Mouse (Mus musculus) heart, embryonic 12.5 days (tissue): ENCODE data around the gene Ano9. TPM values are rescaled to one million over a fixed set of nuclear protein-coding genes. Genes with fewer than 3 reads are reported as not detected.
A peak's percentile ranks its signal among the peaks of the same experiment; 100 is the strongest.

ENCODE experiments used
- ATAC-seq: fragments of 200-750 bp; cut with Nextera tagmentation; 2 replicates; pipeline ENCODE4 v1.8.0; 2017; ENCODE audit warnings: moderate TSS enrichment, moderate library complexity; ENCODE audit not compliant: insufficient number of reproducible peaks, low FRiP score
- H3K27ac ChIP-seq: fragments of 300-500 bp; sonication (generic); 2 replicates; pipeline ENCODE4 v1.5.1; 2016; ENCODE audit warnings: mild to moderate bottlenecking, moderate library complexity; ENCODE audit not compliant: poor library complexity, severe bottlenecking
- H3K27me3 ChIP-seq: fragments of 300-500 bp; sonication (generic); replicated peaks from 2 replicates; pipeline ENCODE4 v1.6.1; 2016; ENCODE audit warnings: mild to moderate bottlenecking, moderate library complexity
- H3K36me3 ChIP-seq: fragments of 300-500 bp; sonication (generic); 2 replicates; pipeline ENCODE4 v1.6.1; 2016; ENCODE audit warnings: mild to moderate bottlenecking, moderate library complexity
- H3K4me1 ChIP-seq: fragments of 300-500 bp; sonication (generic); replicated peaks from 2 replicates; pipeline ENCODE4 v1.6.1; 2016; ENCODE audit warnings: mild to moderate bottlenecking
- H3K4me2 ChIP-seq: fragments of 300-500 bp; sonication (generic); 2 replicates; pipeline ENCODE4 v1.6.1; 2016; ENCODE audit warnings: mild to moderate bottlenecking, moderate library complexity
- H3K4me3 ChIP-seq: fragments of 300-500 bp; sonication (generic); 2 replicates; pipeline ENCODE4 v1.5.1; 2016; ENCODE audit warnings: mild to moderate bottlenecking
- H3K9ac ChIP-seq: fragments of 300-500 bp; sonication (generic); 2 replicates; pipeline ENCODE4 v1.6.1; 2016; ENCODE audit warnings: mild to moderate bottlenecking, moderate library complexity
- H3K9me3 ChIP-seq: fragments of 300-500 bp; sonication (generic); replicated peaks from 2 replicates; pipeline ENCODE4 v1.6.1; 2016; ENCODE audit warnings: mild to moderate bottlenecking, moderate library complexity
- WGBS: fragments of 180-500 bp; shearing (Covaris S2); methylation state at CpG from one replicate; pipeline ENCODE4 v1.1.7; 2016; 5-methylcytosine and 5-hydroxymethylcytosine counted together
- polyA plus RNA-seq: library from polyadenylated mRNA; unstranded; fragments of >200 nt; fragmentation: Nextera tagmentation; extraction: Ambion mirVana; gene quantifications from 2 replicates; pipeline ENCODE4 v1.2.1, GENCODE M21; 2016

The Ano9 gene
- polyA plus RNA-seq, 1 experiment from 2014 or later: 0.09 TPM

DNA sequence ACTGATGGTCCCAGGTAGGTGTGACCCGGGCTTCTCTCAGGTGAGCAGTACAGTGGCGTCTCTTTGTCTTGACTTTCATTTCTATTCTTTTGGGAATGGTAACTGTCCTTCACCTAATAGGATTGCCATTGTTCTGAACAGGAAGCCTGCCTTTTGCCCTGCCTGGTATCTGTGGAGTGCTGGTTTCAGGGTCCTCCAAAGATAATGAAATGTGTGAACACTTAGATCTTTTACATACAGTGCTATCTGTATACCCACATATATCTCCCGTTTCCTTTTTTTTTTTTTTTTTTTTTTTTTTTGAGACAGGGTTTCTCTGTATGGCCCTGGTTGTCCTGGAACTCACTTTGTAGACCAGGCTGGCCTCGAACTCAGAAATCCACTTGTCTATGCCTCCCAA is 23.7 kb upstream of the Ano9 start:
- 78% methylated on average over 4 of the region's 4 CpGs for WGBS
- no peak for ATAC-seq
- Histone ChIP-seq H3K4me2 (no peak overlapping the region), H3K27ac (no peak overlapping the region), H3K27me3 (no peaks in the 10 kb centered on the region), H3K4me3 (no peak overlapping the region), H3K4me1 (0 out of 2 replicates have a peak, but pooled peaks cover 12% of the 10 kb centered on the region), H3K36me3 (peaks cover 64% of the 10 kb centered on the region), H3K9me3 (no peaks in the 10 kb centered on the region), H3K9ac (no peak overlapping the region)

DNA sequence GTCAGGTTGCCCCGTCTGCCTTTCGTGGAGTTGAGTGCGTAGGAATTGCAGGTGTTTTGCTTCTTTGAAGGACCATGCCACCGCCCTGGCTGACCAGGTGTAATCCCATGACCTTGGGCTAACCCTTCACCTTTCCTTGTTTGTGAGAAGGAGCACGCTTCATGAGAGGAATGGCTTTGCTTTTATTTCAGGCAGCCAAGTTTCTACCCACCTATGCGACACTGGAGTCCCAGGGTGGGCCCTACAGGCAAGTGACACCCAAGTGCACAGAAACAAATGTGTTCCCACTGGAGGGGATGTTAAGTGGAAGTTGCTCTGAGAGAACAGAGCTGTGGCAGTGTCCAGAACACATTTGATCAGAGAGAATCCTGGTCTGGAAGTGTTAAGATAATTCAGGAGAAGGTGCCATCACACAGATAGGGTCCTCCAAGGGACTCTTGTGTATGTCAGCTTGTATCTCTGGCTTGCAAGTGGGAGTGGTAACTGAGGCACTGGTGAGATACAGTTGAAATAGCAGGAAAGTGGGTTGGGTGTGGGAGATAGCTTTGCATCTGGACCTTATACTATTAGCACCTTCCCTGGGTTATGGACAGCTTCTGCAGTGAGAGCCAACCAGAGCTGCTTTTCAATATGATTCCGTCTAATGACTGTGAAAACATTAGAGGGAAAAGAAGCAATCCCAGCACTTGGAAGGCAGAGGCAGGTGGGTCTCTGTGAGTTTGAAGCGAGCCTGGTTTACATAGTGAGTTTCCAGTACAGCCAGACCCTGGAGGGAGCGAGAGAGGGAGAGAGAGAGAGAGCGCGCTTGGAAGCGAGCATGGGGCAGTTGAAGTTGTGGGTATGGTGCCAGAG is 14.5 kb upstream of the Ano9 start:
- WGBS: 50% methylated on average over 12 of the region's 12 CpGs
- Histone ChIP-seq H3K36me3 (peaks cover 26% of the 10 kb centered on the region), H3K4me1 (peaks cover 15% of the 10 kb centered on the region)

DNA sequence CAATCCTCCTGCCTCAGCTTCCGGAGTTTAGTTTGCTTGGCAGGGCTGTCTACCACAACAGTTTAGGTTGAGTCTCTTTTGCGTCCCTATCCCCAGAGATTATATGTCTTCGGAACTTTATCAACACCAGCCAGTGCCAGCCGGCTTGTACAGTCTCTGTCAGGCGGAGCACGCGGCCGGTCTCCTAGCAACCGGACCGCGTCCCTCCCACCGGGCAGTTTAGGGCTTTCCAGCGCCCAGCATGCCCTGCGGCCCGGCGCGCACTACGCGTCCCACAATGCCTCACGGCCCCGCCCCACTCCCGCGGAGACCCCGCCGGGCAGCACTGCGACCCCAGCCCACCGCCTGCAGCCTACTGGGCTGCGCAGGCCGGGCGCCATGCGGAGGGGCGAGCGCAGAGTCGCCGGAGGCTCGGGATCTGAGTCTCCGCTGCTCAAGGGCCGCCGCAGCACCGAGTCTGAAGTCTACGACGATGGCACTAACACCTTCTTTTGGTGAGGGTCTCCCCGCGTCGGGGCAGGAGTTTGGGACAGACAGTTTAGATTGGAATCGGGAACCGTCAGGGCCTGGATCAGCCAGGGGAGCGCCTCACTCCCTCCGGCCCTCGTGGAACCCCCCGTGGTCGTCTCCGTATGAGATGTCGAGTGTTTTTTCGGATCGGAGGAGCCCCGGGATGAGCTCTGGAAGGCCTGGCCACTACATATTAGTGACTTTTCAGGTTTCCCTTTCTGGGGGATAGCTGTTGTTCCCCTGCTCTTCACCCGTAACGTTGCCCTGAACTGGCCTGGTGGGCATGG is 13.6 kb upstream of the Ano9 start:
- WGBS: under 1% methylated on average over 59 of the region's 59 CpGs

More for the DNA sequence above, 14.5 kb upstream of the Ano9 start:
- Histone ChIP-seq H3K9me3 (no peaks in the 10 kb centered on the region), H3K9ac (peak overlapping the region; percentile 97), H3K27ac (no peak overlapping the region), H3K4me2 (peak overlapping the region; percentile 92), H3K4me3 (peak overlapping the region; percentile 96), H3K27me3 (no peaks in the 10 kb centered on the region)
- peak; percentile 12; the same call in 1 of the 2 replicates for ATAC-seq

DNA sequence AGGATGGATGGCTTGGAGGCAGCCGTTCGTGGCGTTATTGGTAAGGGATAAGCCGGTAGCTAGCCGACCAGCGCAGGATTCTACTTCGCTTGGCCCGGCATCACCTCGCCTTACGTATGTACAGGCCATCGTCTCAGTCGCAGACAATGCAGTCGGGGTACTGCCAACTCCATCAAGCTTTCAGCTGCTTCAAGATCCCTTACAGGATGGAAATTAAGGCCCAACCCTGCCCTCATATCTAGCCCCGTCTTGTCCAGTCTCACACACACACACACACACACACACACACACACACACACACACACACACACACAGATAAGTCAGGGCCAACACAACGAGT is 5.9 kb upstream of the Ano9 start:
- Histone ChIP-seq H3K27me3 (no peaks in the 10 kb centered on the region), H3K4me3 (peak overlapping the region; percentile 58)

More for the DNA sequence above, 13.6 kb upstream of the Ano9 start:
- Histone ChIP-seq H3K9me3 (no peaks in the 10 kb centered on the region), H3K4me2 (peak overlapping the region; percentile 92), H3K27me3 (no peaks in the 10 kb centered on the region), H3K36me3 (peaks cover 17% of the 10 kb centered on the region), H3K27ac (peak overlapping the region; percentile 29), H3K4me1 (peaks cover 15% of the 10 kb centered on the region), H3K9ac (peak overlapping the region; percentile 97), H3K4me3 (peak overlapping the region; percentile 96)
- ATAC-seq: peak; percentile 99

DNA sequence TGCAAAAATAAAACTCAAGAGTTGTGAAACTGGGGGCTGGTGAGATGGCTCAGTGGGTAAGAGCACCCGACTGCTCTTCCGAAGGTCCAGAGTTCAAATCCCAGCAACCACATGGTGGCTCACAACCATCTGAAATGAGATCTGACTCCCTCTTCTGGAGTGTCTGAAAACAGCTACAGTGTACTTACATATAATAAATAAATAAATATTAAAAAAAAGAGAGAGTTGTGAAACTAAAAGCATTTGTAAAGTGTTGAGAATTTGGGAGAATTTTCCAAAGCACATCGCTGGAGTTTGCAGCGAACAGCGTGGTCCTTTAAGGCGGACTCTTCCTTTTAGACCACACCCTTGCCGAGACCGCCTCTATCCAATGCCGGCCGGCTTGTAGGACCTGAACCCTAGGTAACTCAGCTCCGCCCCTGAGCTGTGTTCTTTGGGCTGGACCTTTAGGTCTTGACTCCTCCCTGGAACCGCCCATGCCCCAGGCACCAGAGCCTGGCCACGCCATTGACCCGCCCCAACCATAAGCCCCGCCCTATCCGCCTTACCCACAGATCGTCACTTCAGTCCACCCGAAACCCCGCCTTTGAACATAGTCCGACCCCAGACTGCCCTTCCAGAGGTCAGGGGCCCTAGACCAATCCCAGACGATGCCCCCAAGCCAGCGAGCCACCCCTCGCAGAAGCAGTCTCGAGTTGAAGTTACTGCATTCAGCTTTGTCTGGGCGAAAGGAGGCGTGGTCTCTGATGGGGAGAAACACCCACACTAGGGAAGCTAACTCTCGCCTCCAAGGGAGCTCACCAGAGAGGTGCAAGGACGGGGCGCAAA is 5.3 kb upstream of the Ano9 start:
- no peaks in the 10 kb centered on the region for H3K9me3 ChIP-seq
- peak; percentile 100 for ATAC-seq
- no peaks in the 10 kb centered on the region for H3K36me3 ChIP-seq
- peak overlapping the region; percentile 90 for H3K4me2 ChIP-seq
- peak overlapping the region; percentile 58 for H3K4me3 ChIP-seq
- H3K4me1 ChIP-seq: peaks cover 10% of the 10 kb centered on the region
- peak overlapping the region; percentile 80 for H3K27ac ChIP-seq
- H3K9ac ChIP-seq: peak overlapping the region; percentile 80
- peaks cover 4% of the 10 kb centered on the region for H3K27me3 ChIP-seq
- 2% methylated on average over 29 of the region's 29 CpGs for WGBS

More for the DNA sequence above, 5.9 kb upstream of the Ano9 start:
- 2% methylated on average over 14 of the region's 15 CpGs for WGBS
- Histone ChIP-seq H3K9me3 (no peaks in the 10 kb centered on the region), H3K27ac (peak overlapping the region; percentile 80), H3K36me3 (no peaks in the 10 kb centered on the region), H3K4me2 (peak overlapping the region; percentile 90), H3K9ac (peak overlapping the region; percentile 80), H3K4me1 (peaks cover 10% of the 10 kb centered on the region)
- no peak; the same call in 1 of the 2 replicates for ATAC-seq

DNA sequence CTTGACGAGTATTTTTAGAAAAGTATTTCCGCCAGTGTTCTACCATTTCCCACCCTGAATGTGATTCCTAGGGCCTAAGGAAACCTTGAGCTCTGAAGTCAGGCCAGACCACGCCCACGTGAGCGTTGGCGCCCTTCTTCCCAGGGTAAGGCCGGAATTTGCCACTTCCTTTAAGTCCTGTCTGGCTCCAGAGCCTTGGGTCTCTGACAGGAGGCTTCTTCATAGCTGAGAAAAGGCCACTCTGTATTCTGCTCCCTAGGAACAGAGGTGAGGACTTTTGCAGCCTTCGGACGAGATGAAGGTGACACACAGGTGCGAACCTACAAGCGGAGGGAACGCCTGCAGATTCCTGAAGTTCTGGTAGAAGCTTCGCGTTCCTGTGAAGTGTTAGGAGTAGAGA is 4.6 kb upstream of the Ano9 start, which contains the start of gene Ptdss2:
Gene Ptdss2 (plus strand): TSS at position 138 of the 400 bp plus-strand sequence.
- Histone ChIP-seq H3K4me1 (peaks cover 10% of the 10 kb centered on the region), H3K4me3 (peak within 1 kb of the TSS; percentile 58), H3K36me3 (no peaks in the 10 kb centered on the region), H3K4me2 (peak within 1 kb of the TSS; percentile 90), H3K27me3 (peaks cover 10% of the 10 kb centered on the region), H3K9me3 (no peaks in the 10 kb centered on the region), H3K27ac (peak within 1 kb of the TSS; percentile 80), H3K9ac (peak within 1 kb of the TSS; percentile 80)
- whole genome bisulfite sequencing: 34% methylated on average over 14 of the region's 14 CpGs
- ATAC-seq: no peak

DNA sequence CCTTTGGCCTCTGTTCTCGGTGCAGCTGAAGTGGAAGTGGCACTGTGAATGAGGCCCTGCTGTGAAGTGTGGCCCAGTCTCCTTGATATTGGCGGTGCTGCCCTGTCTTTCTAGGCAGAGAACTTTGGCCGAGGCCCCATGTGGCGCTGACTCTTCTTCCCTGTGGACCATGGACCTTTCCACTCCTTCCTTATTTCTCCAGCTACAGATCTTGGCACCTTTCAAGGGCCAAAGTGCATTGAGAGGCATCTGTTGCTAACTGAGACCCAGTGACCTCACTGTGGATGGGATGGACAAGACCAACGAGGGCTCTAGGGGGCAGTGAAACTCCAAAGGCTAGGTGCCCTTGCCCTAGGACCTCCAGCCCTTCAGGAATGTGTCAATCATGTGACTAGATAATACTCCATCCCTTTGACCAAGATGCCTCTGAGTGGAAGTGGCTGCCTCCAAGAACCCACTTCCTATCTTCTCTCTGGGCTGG is 3.5 kb upstream of the Ano9 start:
- ATAC-seq: no peak
- Histone ChIP-seq H3K4me2 (no peak overlapping the region), H3K4me1 (peaks cover 10% of the 10 kb centered on the region), H3K4me3 (no peak overlapping the region), H3K27ac (no peak overlapping the region), H3K27me3 (peaks cover 22% of the 10 kb centered on the region), H3K9me3 (no peaks in the 10 kb centered on the region), H3K36me3 (no peaks in the 10 kb centered on the region), H3K9ac (no peak overlapping the region)
- 73% methylated on average over 5 of the region's 5 CpGs for WGBS

DNA sequence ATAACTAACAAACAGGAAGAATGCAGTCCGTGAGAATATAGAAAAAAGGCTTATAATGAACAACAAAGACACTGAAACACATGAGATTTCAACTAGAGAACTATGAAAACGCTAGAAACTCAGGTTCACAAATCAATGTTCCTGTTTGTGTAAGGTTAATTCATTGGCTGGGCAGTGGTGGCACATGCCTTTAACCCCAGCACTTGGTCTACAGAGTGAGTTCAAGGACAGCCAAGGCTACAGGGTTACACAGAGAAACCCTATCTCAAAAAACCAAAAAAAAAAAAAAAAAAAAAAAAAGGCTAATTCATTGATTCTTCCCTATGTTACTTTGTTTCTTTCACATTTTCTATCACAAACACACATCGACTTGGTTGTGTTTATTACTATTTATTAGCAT is 3.0 kb upstream of the Ano9 start:
- Histone ChIP-seq H3K9me3 (no peaks in the 10 kb centered on the region), H3K4me3 (no peak overlapping the region), H3K9ac (no peak overlapping the region), H3K36me3 (no peaks in the 10 kb centered on the region), H3K27me3 (peaks cover 27% of the 10 kb centered on the region), H3K4me2 (no peak overlapping the region), H3K27ac (no peak overlapping the region), H3K4me1 (peaks cover 10% of the 10 kb centered on the region)
- ATAC-seq: no peak
- 86% methylated on average over 3 of the region's 3 CpGs for WGBS

DNA sequence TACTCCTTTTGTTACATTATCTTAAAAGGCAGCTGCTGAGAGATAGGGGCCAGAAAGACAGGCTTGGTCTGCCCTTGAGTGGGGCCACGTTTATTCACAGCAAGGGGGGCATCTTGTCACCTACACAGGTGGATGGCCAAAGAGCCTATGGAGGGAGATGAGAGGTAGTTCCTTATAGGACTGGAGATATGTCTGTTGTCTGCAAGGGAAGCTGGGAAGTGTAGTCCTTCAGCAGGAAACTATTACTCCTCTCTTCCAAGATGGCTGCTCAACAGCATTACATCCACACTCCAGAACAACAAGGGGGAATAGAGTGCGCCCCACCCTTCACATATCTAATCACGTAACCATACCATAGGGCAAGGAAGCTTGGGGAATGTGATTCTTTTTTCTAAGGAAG is 1.9 kb upstream of the Ano9 start:
- 54% methylated on average over 3 of the region's 3 CpGs for WGBS
- Histone ChIP-seq H3K9ac (no peak overlapping the region), H3K9me3 (no peaks in the 10 kb centered on the region), H3K27ac (no peak overlapping the region), H3K4me2 (no peak overlapping the region), H3K4me1 (peaks cover 10% of the 10 kb centered on the region), H3K4me3 (no peak overlapping the region), H3K27me3 (peaks cover 30% of the 10 kb centered on the region), H3K36me3 (no peaks in the 10 kb centered on the region)
- no peak for ATAC-seq

DNA sequence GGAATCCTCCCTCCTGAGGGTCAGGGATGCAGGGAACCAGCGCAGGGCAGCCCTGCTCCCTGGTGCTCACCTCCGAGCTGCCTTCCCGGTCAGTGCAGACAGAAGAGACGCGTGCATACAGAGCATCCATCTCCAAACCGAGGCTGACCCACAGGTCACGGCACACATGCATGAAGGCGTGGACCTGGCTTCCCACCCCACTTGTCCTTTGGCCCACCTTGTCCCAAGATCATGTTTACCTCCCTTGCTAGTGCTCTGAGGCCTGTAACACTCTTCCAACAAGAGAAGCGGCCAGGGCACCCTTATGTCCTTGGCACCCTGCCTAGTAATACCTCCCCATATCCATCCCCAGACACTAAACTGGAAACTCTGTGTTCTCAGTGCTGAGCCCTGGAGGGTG is 1.7 kb downstream of the Ano9 start:
- Histone ChIP-seq H3K4me1 (no peaks in the 10 kb centered on the region), H3K4me2 (no peak overlapping the region), H3K4me3 (no peak overlapping the region), H3K27me3 (peaks cover 30% of the 10 kb centered on the region), H3K9me3 (no peaks in the 10 kb centered on the region), H3K9ac (no peak overlapping the region), H3K36me3 (no peaks in the 10 kb centered on the region), H3K27ac (no peak overlapping the region)
- ATAC-seq: no peak
- 84% methylated on average over 9 of the region's 9 CpGs for WGBS
